Mouse (Mus musculus) C2C12 (cell line): Measurements from ENCODE around the gene Bok.

Source experiments
- CTCF ChIP-seq: IDR thresholded peaks from one replicate; pipeline ENCODE4 v1.5.1; 2011; ENCODE audit not compliant: control insufficient read depth, insufficient read depth, insufficient read length
- FOSL1 ChIP-seq: IDR thresholded peaks from one replicate; pipeline ENCODE4 v1.8.0; 2011; ENCODE audit warnings: mild to moderate bottlenecking, low read length; ENCODE audit not compliant: poor library complexity, insufficient read depth, severe bottlenecking
- MAX ChIP-seq: IDR thresholded peaks from one replicate; pipeline ENCODE4 v1.6.1; 2011; ENCODE audit warnings: mild to moderate bottlenecking, control low read depth
- MYOD1 ChIP-seq: IDR thresholded peaks from one replicate; pipeline ENCODE4 v1.6.1; 2011; ENCODE audit warnings: low read depth; ENCODE audit not compliant: control insufficient read depth, insufficient read length
- MYOG ChIP-seq: IDR thresholded peaks from one replicate; pipeline ENCODE4 v1.6.1; 2011; ENCODE audit not compliant: control insufficient read depth, insufficient read length; ENCODE audit errors: extremely low read depth
- USF1 ChIP-seq: IDR thresholded peaks from one replicate; pipeline ENCODE4 v1.6.1; 2011; ENCODE audit warnings: low read depth, mild to moderate bottlenecking, control low read depth, moderate library complexity

- TF ChIP-seq CTCF (no peak), FOSL1 (no peak), USF1 (no peak), MAX (no peak), MYOG (no peak), MYOD1 (no peak)
These were observed 52.3 kb downstream of the Bok start for GRCm38 (mm10) chr1:93737711-93738110.
